Mouse (Mus musculus) c-Kit-negative CD71-positive TER-119-positive erythroid progenitor cells, embryonic 14.5 days (primary cell): ENCODE measurements around the gene Olfr15.

ENCODE experiments used
- DNase-seq: peaks from one replicate; pipeline ENCODE4 v3.0.0-alpha.2; 2013; ENCODE audit warnings: low read depth, low spot score

Gene Olfr15

DNA sequence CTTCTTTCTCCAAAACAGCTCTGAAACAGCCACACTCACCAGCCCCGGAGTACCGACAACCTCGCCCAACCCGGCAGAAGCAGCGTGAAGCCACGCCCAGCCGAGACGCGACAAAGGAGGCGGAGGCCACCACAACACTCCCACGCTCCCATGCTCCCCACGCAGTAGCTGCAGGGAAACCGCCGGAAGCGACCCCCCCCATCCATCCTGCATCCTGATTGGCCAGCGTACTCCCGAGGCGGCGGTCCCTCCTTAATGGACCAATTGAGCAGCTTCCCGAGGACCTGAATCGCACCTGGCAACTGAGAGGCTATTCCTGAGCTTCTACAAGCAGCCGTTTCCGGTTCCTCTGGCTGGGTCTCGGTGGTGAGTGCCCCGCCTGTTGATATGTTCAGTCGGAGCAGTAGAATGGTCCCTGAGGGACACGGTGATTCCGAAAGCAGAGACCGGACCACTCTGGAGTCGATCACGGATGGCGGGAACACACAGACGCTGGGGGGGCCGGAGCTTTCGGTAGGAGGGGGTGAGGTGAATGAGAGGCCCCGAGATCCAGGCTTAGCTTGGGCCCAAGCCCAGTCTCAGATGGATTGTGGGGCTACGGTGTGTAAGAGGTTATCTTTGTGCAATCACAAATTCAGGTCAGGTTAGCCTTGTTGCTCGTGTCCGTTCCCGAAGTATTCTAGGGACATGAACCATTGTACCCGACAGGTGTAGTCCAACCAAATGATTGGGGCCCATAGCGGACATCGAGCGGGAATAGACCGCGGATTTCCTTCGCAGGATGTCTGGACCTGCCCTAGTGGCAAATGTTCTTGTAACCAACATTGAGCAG lies 41.8 kb downstream of the Olfr15 start, which contains the start of gene Naa60:
Gene Naa60, plus strand, starts transcription at position 160 of the 832 bp plus-strand sequence.
- peak; percentile 68 for DNase-seq

DNA sequence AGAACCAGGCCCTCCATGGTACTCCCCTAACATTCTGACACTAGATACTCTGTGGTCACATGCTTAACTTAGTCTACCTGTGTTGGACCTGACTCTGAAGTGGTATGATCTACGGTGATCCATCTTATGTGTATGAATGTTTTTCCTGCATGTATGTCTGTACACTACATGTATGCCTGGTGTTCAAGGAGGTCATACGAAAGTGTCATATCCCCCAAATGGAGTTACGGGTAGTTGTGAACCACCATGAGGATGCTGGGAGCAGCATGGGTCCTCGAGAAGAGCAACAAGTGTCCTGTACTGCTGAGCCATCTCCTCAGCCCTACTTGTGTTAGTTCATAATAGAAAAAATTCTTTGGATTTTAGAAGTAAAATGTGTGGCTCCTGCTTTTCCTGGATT lies 45.7 kb downstream of the Olfr15 start:
- DNase-seq, result no peak

DNA sequence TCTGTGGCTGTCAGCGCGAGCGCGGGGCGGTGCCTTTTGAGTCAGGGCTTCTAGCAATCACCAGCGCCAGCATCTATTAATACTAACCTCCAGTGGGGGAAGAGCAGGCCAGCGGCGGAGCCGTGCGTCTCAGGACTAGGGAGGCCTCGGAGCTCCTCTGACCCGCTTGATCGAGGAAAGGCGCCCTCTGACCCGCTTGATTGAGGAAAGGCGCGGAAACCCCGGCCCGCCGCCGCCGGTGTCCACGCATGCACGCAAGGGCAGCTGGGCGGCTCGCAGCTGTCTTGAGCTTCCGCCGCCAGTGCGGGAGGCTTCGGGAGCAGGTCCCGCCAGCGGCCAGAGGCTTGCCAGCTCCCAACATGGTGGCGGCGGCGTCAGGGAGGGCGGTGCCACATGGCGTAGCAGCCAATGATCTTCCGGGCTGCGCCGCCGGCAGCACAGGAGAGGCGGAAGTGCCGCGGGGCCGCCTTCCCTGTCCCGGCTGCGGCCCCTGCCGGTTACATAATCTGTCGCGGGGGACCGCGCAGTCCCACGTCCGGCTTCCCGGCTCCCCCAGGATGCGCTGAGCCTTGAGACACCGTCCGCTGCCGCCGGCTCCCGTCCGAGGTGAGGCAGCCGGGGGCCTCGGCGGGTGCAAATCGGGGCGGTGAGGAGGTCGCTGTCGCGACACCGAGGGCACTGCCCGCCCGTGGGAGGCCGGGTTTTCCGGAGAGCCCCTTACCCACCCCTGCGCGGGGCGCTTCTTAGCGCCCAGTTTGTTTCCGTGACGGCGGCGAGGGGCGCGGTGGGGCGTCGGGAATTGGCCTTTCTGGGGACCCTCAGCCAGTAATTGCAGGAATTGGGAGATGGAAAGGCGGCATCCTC lies 53.8 kb downstream of the Olfr15 start, which contains the start of the genes Zfp597 and Gm20695:
Gene Zfp597, minus strand, starts transcription at position 361 of the 864 bp plus-strand sequence.
Gene Gm20695, plus strand, starts transcription at position 448 of the 864 bp plus-strand sequence.
- DNase-seq, result peak; percentile 89

DNA sequence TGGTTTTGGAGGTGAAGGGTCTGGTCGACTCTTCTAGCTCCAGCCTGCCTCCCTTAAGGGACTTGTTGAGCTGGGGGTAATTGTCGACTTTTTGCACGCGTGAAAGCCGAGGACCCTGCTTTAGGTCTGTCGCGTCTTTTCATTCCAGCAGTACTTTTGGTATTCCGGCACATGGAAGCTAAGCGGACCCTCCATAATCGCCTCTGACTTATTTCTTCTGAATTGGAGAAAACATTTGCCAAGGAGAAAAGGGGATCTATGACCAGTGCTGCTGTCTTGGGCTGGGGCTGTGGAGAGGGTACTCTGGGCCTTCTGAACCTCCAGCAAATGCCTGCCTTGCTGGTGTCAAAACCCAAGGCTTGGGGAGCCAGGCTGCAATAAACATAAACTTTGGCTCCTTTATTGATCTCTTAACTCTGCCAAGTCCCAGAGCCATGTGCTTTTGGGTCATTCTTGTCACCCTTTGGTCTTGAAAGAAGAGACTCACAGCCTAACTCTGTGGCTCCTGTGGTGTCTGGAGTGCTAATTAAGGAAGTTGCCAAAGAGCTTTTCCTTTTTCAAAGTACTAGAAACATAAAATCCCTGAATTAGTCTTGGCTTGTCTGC lies 54.5 kb downstream of the Olfr15 start:
- DNase-seq, result no peak

DNA sequence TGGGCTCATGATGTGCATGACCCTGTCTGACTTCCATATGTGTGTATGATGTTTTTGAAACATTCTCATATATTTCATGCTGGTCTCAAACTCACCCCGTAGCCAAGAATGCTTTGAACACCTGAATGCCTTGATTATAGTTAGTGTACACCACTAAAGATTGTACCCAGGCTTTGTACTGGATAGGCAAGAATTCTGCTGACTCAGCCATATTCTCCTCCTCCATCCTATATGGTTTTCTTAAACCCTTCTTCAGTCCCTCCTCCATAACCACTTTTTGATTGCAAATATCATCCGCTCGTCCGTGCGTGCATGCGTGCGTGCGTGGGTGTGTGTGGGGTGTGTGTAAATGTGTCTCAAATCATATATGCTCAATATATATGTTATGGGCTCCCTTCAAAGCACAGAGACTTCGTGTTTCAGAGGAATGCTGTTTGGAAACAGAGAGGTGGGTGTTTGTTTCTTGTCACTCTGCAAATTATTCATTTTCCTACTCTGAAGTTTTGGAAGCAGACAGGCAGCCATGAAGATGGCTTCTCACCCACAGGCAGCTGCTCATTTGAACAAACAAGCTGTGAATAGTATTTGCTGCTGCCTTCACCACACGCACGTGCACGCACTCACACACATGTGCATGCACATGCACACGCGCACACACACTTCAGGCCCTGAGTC lies 61.1 kb downstream of the Olfr15 start:
- DNase-seq, result no peak

DNA sequence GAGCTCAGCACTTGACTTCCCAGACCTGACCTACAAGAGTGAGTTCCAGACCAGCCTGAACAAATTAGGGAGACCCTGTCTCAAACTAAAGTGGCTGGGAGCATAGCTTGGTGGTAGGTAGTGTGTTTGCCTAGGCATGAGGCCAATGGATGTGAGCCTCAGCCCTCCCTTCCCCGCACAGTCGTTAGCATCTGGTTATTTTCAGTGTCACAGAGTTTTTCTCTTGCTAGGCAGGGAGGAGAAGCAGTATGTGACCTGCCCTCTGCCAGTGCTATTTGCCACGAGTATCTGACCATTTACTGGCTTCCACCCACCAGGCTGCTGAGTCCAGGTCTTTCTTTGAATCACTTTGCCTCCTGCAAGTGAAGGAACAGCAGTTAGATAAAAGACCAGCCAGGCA lies 63.1 kb downstream of the Olfr15 start:
- DNase-seq, result no peak
